Mouse (Mus musculus) G1E (cell line): Measurements from ENCODE around the gene Lurap1. TPM values are rescaled to one million over a fixed set of nuclear protein-coding genes. Genes with fewer than 3 reads are reported as not detected.

Experiments used
- ATAC-seq: 2 replicates; pipeline ENCODE4 v1.8.0; 2016; ENCODE audit warnings: mild to moderate bottlenecking; ENCODE audit not compliant: insufficient number of reproducible peaks, poor library complexity, low FRiP score, severe bottlenecking; ENCODE audit errors: extremely low read depth
- DNase-seq: peaks from one replicate; pipeline ENCODE4 v3.0.0; 2012; ENCODE audit warnings: low spot score
- H3K27me3 ChIP-seq: 2 replicates; pipeline ENCODE4 v1.6.1; 2012; ENCODE audit warnings: mild to moderate bottlenecking, low read length, inconsistent platforms; ENCODE audit not compliant: insufficient read depth
- H3K36me3 ChIP-seq: replicated peaks from 2 replicates; pipeline ENCODE3; 2012; ENCODE audit warnings: mild to moderate bottlenecking, inconsistent platforms
- H3K4me1 ChIP-seq: 2 replicates; pipeline ENCODE4 v1.6.1; 2012; ENCODE audit warnings: low read depth, low read length, inconsistent platforms, mixed read lengths; ENCODE audit not compliant: insufficient read depth
- H3K4me3 ChIP-seq: 2 replicates; pipeline ENCODE4 v1.5.1; 2012; ENCODE audit warnings: low read depth, mild to moderate bottlenecking, inconsistent platforms, low read length, moderate library complexity, mixed read lengths
- H3K9me3 ChIP-seq: replicated peaks from 2 replicates; pipeline ENCODE4 v1.6.1; 2012; ENCODE audit warnings: inconsistent platforms
- CTCF ChIP-seq: IDR thresholded peaks from 2 replicates; pipeline ENCODE4 v1.5.1; 2012; ENCODE audit warnings: low read depth, low read length, inconsistent platforms, mixed read lengths
- GATA1 ChIP-seq: IDR thresholded peaks from 2 replicates; pipeline ENCODE4 v1.6.1; 2012; ENCODE audit warnings: borderline replicate concordance, low read length, inconsistent platforms, mixed read lengths
- GATA2 ChIP-seq: IDR thresholded peaks from 2 replicates; pipeline ENCODE4 v1.6.1; 2012; ENCODE audit warnings: low read depth, low read length, inconsistent platforms, borderline replicate concordance
- POLR2AphosphoS5 ChIP-seq: IDR thresholded peaks from 2 replicates; pipeline ENCODE4 v1.6.1; 2012; ENCODE audit warnings: low read depth, low read length, inconsistent platforms; ENCODE audit not compliant: insufficient replicate concordance
- TAL1 ChIP-seq: conservative IDR thresholded peaks from 2 replicates; pipeline ENCODE4 v1.6.1; 2012; ENCODE audit warnings: low read depth, low read length, inconsistent platforms, mixed read lengths
- polyA plus RNA-seq: library from polyadenylated mRNA; stranded (reverse); fragments of >175 nt; gene quantifications from 2 replicates; pipeline ENCODE4 v1.2.3, GENCODE M21; 2012
- total RNA-seq, 2 experiments: library from RNA; stranded (forward) in 1 of 2; stranded (reverse) in 1 of 2; fragments of 200-1000 nt in 1 of 2; fragments of >200 nt in 1 of 2; fragmentation: Nextera tagmentation in 1 of 2; gene quantifications; 2 replicates each; pipeline ENCODE4 v1.2.3; 2014 to 2017

Lurap1 gene
- total and polyA plus RNA-seq, 3 experiments, result 0.01 to 0.33 (median 0.15) TPM

- no peaks in the 10 kb centered on the region for H3K36me3 ChIP-seq
- H3K9me3 ChIP-seq, result no peaks in the 10 kb centered on the region
- H3K27me3 ChIP-seq, result peaks cover 31% of the 10 kb centered on the region
- H3K4me3 ChIP-seq, result no peak overlapping the region
- H3K4me1 ChIP-seq, result peaks cover 49% of the 10 kb centered on the region
- ATAC-seq (no peak), DNase-seq (no peak)
- TF ChIP-seq TAL1 (no peak), GATA1 (no peak), GATA2 (no peak), POLR2AphosphoS5 (no peak), CTCF (no peak)
Measured at GRCm38 (mm10) chr4:116177140-116177539, 26.0 kb upstream of the Lurap1 start.

GRCm38 (mm10) chr4:116176543-116176988 lies 25.4 kb upstream of the Lurap1 start:
- Histone ChIP-seq H3K36me3 (no peaks in the 10 kb centered on the region), H3K9me3 (no peaks in the 10 kb centered on the region), H3K4me3 (no peak overlapping the region), H3K4me1 (peaks cover 46% of the 10 kb centered on the region), H3K27me3 (peaks cover 26% of the 10 kb centered on the region)
- no peak for DNase-seq
- no peak for ATAC-seq
- TF ChIP-seq GATA1 (no peak), POLR2AphosphoS5 (no peak), GATA2 (no peak), CTCF (no peak), TAL1 (no peak)

GRCm38 (mm10) chr4:116175711-116176542 lies 24.8 kb upstream of the Lurap1 start:
- DNase-seq (peak; percentile 50), ATAC-seq (peak; percentile 85)
- no peaks in the 10 kb centered on the region for H3K9me3 ChIP-seq
- H3K27me3 ChIP-seq, result peaks cover 21% of the 10 kb centered on the region
- H3K36me3 ChIP-seq, result no peaks in the 10 kb centered on the region
- H3K4me1 ChIP-seq, result peaks cover 47% of the 10 kb centered on the region
- TF ChIP-seq POLR2AphosphoS5, result no peak
- 0 out of 2 replicates have a peak, but pooled peaks have one; percentile 8 for TF ChIP-seq TAL1
- H3K4me3 ChIP-seq, result no peak overlapping the region

- TF ChIP-seq POLR2AphosphoS5 (no peak), GATA2 (no peak), CTCF (no peak), TAL1 (no peak), GATA1 (no peak)
- no peaks in the 10 kb centered on the region for H3K9me3 ChIP-seq
- no peak overlapping the region for H3K4me3 ChIP-seq
- no peaks in the 10 kb centered on the region for H3K36me3 ChIP-seq
- DNase-seq (no peak), ATAC-seq (no peak)
- H3K4me1 ChIP-seq, result peaks cover 55% of the 10 kb centered on the region
- peaks cover 19% of the 10 kb centered on the region for H3K27me3 ChIP-seq
Measured at GRCm38 (mm10) chr4:116175136-116175535, 24.0 kb upstream of the Lurap1 start.

GRCm38 (mm10) chr4:116174466-116175116 lies 23.5 kb upstream of the Lurap1 start:
- H3K4me1 ChIP-seq, result peaks cover 53% of the 10 kb centered on the region
- DNase-seq (no peak), ATAC-seq (no peak)
- H3K36me3 ChIP-seq, result no peaks in the 10 kb centered on the region
- H3K4me3 ChIP-seq, result no peak overlapping the region
- no peak for TF ChIP-seq GATA2
- TF ChIP-seq TAL1, result no peak
- no peak for TF ChIP-seq POLR2AphosphoS5
- no peak for TF ChIP-seq GATA1
- TF ChIP-seq CTCF, result no peak
- H3K27me3 ChIP-seq, result peaks cover 15% of the 10 kb centered on the region
- H3K9me3 ChIP-seq, result no peaks in the 10 kb centered on the region

- peaks cover 13% of the 10 kb centered on the region for H3K27me3 ChIP-seq
- H3K4me3 ChIP-seq, result no peak overlapping the region
- no peak for ATAC-seq
- TF ChIP-seq GATA1 (no peak), CTCF (no peak), TAL1 (no peak), GATA2 (no peak), POLR2AphosphoS5 (no peak)
- H3K4me1 ChIP-seq, result peaks cover 55% of the 10 kb centered on the region
- H3K9me3 ChIP-seq, result no peaks in the 10 kb centered on the region
- no peaks in the 10 kb centered on the region for H3K36me3 ChIP-seq
- no peak for DNase-seq
Measured at GRCm38 (mm10) chr4:116173752-116174151, 22.6 kb upstream of the Lurap1 start.
